Mouse (Mus musculus) retina, postnatal 7 days (tissue): ENCODE measurements around the gene Cyb561a3.
"Not testable (repeated sequence)": the region's sequence is repeated elsewhere in the genome, so short reads cannot be mapped to it uniquely, and the experiment has no call there.

Source experiments
- DNase-seq: peaks from one replicate; pipeline ENCODE4 v3.0.0-alpha.2; 2012; ENCODE audit warnings: low read depth, low spot score

The Cyb561a3 gene

GRCm38 (mm10) chr19:10576690-10577561 is at the start of gene Cyb561a3, which contains the start of gene Tmem138:
Gene Cyb561a3 (plus strand): TSS chr19:10577172.
Gene Tmem138 (minus strand): TSS chr19:10577362.
- DNase-seq: peak; percentile 89

GRCm38 (mm10) chr19:10530082-10530481 is 46.9 kb upstream of the Cyb561a3 start:
- DNase-seq: no peak

- no peak for DNase-seq
These were observed 37.5 kb upstream of the Cyb561a3 start for GRCm38 (mm10) chr19:10539454-10539853.

GRCm38 (mm10) chr19:10555624-10556510 is 21.1 kb upstream of the Cyb561a3 start, which contains the start of gene Tmem216:
Gene Tmem216 (minus strand): TSS chr19:10556238.
- DNase-seq: peak; percentile 67

GRCm38 (mm10) chr19:10557001-10557400 is 20.0 kb upstream of the Cyb561a3 start:
- no peak for DNase-seq

- no peak for DNase-seq
These were observed 19.5 kb upstream of the Cyb561a3 start for GRCm38 (mm10) chr19:10557430-10557829.

GRCm38 (mm10) chr19:10557837-10558375 is 19.1 kb upstream of the Cyb561a3 start:
- not testable (repeated sequence) for DNase-seq

GRCm38 (mm10) chr19:10560108-10560507 is 16.9 kb upstream of the Cyb561a3 start:
- no peak for DNase-seq

- no peak for DNase-seq
These were observed 15.2 kb upstream of the Cyb561a3 start for GRCm38 (mm10) chr19:10561558-10562314.

- no peak for DNase-seq
These were observed 14.6 kb upstream of the Cyb561a3 start for GRCm38 (mm10) chr19:10562351-10562750.

- DNase-seq: no peak
These were observed 12.7 kb upstream of the Cyb561a3 start for GRCm38 (mm10) chr19:10564278-10564677.

- no peak for DNase-seq
These were observed 11.8 kb upstream of the Cyb561a3 start for GRCm38 (mm10) chr19:10565217-10565616.

GRCm38 (mm10) chr19:10569627-10570026 is 7.3 kb upstream of the Cyb561a3 start:
- DNase-seq: no peak

- no peak for DNase-seq
These were observed 3.1 kb downstream of the Cyb561a3 start for GRCm38 (mm10) chr19:10580102-10580501.

GRCm38 (mm10) chr19:10580761-10581160 is 3.8 kb downstream of the Cyb561a3 start:
- DNase-seq: no peak

GRCm38 (mm10) chr19:10581984-10582383 is 5.0 kb downstream of the Cyb561a3 start:
- DNase-seq: no peak

GRCm38 (mm10) chr19:10583550-10584146 is 6.7 kb downstream of the Cyb561a3 start:
- no peak for DNase-seq

- no peak for DNase-seq
These were observed 8.1 kb downstream of the Cyb561a3 start for GRCm38 (mm10) chr19:10585112-10585511.

GRCm38 (mm10) chr19:10587231-10587630 is 10.3 kb downstream of the Cyb561a3 start:
- no peak for DNase-seq

GRCm38 (mm10) chr19:10589127-10589857 is 12.3 kb downstream of the Cyb561a3 start:
- DNase-seq: no peak
